Mouse (Mus musculus) limb, embryonic 15.5 days (tissue): ENCODE data around the gene Gpr82. TPM values are rescaled to one million over a fixed set of nuclear protein-coding genes. Genes with fewer than 3 reads are reported as not detected.

ENCODE experiments used
- ATAC-seq: fragments of 200-750 bp; cut with Nextera tagmentation; 2 replicates; pipeline ENCODE4 v1.8.0; 2017; ENCODE audit warnings: low read depth, moderate TSS enrichment; ENCODE audit not compliant: insufficient number of reproducible peaks, low FRiP score, low TSS enrichment
- H3K27ac ChIP-seq: fragments of 300-500 bp; sonication (generic); 2 replicates; pipeline ENCODE4 v1.5.1; 2015; ENCODE audit warnings: moderate library complexity, mild to moderate bottlenecking, inconsistent platforms
- H3K27me3 ChIP-seq: fragments of 300-500 bp; sonication (generic); 2 replicates; pipeline ENCODE4 v1.6.1; 2015; ENCODE audit warnings: inconsistent platforms
- H3K36me3 ChIP-seq: fragments of 300-500 bp; sonication (generic); 2 replicates; pipeline ENCODE4 v1.6.1; 2015; ENCODE audit warnings: inconsistent platforms
- H3K4me1 ChIP-seq: fragments of 300-500 bp; sonication (generic); 2 replicates; pipeline ENCODE4 v1.6.1; 2015; ENCODE audit warnings: inconsistent platforms
- H3K4me2 ChIP-seq: fragments of 300-500 bp; sonication (generic); 2 replicates; pipeline ENCODE4 v1.6.1; 2015; ENCODE audit warnings: mild to moderate bottlenecking, inconsistent platforms
- H3K4me3 ChIP-seq: fragments of 300-500 bp; sonication (generic); 2 replicates; pipeline ENCODE4 v1.5.1; 2015; ENCODE audit warnings: mild to moderate bottlenecking, inconsistent platforms
- H3K9ac ChIP-seq: fragments of 300-500 bp; sonication (generic); 2 replicates; pipeline ENCODE4 v1.6.1; 2015; ENCODE audit warnings: inconsistent platforms
- H3K9me3 ChIP-seq: fragments of 300-500 bp; sonication (generic); 2 replicates; pipeline ENCODE4 v1.6.1; 2016; ENCODE audit warnings: inconsistent platforms
- WGBS: fragments of 180-500 bp; shearing (Covaris S2); methylation state at CpG from one replicate; pipeline ENCODE4 v1.1.7; 2015; 5-methylcytosine and 5-hydroxymethylcytosine counted together
- polyA plus RNA-seq: library from polyadenylated mRNA; unstranded; fragments of >200 nt; fragmentation: Nextera tagmentation; extraction: Ambion mirVana; gene quantifications from 2 replicates; pipeline ENCODE4 v1.2.1, GENCODE M21; 2015

Gene Gpr82
- polyA plus RNA-seq, 1 experiment from 2014 or later: 0.41 TPM

DNA sequence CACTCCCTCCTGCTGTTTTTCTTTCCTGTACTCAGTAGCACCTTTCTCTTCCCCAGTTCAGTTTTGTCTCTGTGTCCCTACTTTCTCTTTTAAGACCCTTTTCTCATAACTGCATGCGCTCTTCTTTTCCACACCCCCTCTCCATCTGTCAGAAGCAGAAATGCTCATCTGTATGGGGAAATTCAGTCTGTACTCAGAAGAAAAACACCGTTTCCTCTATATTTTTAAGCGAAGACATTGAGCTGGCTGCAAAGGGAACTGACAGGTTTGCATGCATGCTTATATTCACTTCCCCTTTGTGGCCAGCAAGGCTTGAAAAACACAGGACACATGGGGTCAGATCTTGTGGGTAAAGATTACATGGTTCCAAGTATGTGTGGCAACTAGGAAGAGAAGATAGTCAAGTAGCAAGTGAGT is 6.2 kb upstream of the Gpr82 start:
- Histone ChIP-seq H3K4me1 (no peaks in the 10 kb centered on the region), H3K9me3 (no peaks in the 10 kb centered on the region), H3K27ac (no peak overlapping the region), H3K4me2 (no peak overlapping the region), H3K9ac (no peak overlapping the region), H3K4me3 (no peak overlapping the region), H3K27me3 (no peaks in the 10 kb centered on the region), H3K36me3 (no peaks in the 10 kb centered on the region)
- WGBS: 78% methylated on average over 3 of the region's 3 CpGs
- ATAC-seq: no peak

DNA sequence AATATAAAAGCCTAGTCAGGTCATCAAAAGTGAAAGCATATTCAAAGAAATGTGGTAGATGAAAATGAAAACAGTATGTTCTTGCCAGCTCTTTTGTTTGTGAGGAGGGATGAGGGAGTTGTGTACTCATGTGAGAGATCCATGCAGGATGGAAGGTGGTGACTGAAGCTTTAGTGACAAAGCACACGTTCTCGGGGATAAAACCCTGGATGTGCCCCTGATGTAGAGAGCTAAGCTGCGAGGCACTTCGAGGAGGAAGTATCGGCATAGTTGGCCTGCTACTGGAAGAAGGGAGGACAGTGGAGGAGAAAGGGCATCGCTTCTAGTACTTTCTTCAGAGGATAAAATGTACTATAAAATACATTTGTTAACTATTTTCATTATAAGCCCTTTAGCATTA is 5.3 kb upstream of the Gpr82 start:
- no peak overlapping the region for H3K4me3 ChIP-seq
- H3K9me3 ChIP-seq: no peaks in the 10 kb centered on the region
- no peak overlapping the region for H3K27ac ChIP-seq
- no peaks in the 10 kb centered on the region for H3K36me3 ChIP-seq
- no peaks in the 10 kb centered on the region for H3K4me1 ChIP-seq
- no peak overlapping the region for H3K4me2 ChIP-seq
- 61% methylated on average over 6 of the region's 6 CpGs for WGBS
- no peak for ATAC-seq
- no peaks in the 10 kb centered on the region for H3K27me3 ChIP-seq
- no peak overlapping the region for H3K9ac ChIP-seq

DNA sequence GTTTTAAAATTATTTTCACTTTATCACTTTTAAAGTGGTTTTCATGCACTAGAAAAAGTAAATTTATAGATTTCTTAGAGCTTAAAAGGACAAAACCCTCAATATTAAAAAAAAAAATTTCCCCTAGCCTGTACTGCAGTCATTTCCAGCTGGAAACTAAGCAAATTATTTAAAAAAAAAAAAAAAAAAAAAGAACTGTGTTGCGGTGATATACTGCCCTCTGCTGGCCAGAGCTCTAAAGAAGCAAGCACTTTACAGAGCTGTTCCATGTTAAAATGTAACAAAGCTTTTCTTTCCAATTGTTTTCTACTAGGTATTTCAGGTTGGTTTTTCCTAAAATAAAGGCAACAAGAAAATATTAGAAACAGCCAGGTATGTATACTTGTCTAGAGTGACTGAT is 4.4 kb upstream of the Gpr82 start:
- no peaks in the 10 kb centered on the region for H3K4me1 ChIP-seq
- H3K27ac ChIP-seq: no peak overlapping the region
- H3K36me3 ChIP-seq: no peaks in the 10 kb centered on the region
- no peak overlapping the region for H3K9ac ChIP-seq
- no peak for ATAC-seq
- no peak overlapping the region for H3K4me3 ChIP-seq
- WGBS: 10% methylated on average over 1 of the region's 1 CpGs
- no peak overlapping the region for H3K4me2 ChIP-seq
- no peaks in the 10 kb centered on the region for H3K27me3 ChIP-seq
- no peaks in the 10 kb centered on the region for H3K9me3 ChIP-seq

DNA sequence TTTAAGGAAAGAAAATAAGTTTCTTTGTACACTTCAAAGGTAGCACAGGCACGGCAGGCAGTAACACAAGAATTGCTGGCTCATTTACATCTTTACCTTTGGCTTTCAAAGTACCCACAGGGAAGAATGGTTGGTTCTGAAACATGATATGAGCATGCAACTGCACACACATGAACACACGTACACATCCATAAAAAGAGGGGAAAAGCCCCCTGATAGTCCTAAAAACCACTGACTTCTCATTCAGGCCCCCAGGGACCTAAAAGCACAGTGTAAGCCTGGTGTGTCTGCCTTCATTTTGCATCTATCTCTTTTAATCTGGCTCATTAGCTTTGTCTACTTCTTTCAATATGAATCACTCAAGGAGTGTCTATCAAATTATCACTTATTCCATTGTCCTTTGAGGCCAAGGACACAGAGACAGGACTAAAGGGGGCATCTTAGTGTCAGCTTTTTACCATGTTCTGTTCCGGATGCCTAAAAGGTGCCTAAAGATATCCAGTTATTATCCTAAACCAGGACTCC is 2.5 kb upstream of the Gpr82 start:
- H3K36me3 ChIP-seq: no peaks in the 10 kb centered on the region

DNA sequence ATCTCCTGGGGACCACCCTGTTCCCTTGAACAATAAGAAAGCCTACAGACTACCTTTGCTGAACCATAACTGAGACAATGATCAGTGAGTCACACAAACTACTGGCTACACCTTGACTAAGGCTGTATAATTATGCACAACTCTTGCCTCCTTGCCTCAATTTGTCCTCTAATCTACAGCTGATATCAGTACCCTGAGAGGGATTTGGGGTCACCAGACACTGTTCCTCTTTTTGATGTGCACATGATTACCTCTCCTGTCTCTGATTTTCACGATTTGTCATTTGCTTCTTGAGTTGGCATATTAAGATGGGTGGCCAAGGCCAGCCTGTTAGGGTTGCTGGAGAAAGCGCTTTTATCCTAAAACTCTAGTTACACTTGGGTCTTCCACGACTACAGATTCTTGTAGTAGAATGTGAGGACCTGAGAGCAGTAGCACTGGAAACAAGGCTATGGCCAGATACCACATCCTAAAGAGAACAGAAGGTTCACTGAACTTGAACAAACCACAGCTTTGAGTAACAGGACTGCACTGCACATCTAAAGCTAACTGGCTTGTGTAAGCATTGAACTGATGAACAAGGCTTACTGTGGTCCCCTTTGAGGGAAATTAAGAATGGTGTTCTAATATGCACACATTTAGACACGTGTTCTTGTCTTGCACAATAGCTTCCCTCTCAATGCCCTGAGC is 1.8 kb upstream of the Gpr82 start:
- Histone ChIP-seq H3K4me2 (no peak overlapping the region), H3K4me3 (no peak overlapping the region), H3K36me3 (no peaks in the 10 kb centered on the region), H3K9me3 (no peaks in the 10 kb centered on the region), H3K27me3 (no peaks in the 10 kb centered on the region), H3K27ac (no peak overlapping the region), H3K4me1 (no peaks in the 10 kb centered on the region), H3K9ac (no peak overlapping the region)
- ATAC-seq: no peak
- WGBS: 71% methylated on average over 4 of the region's 4 CpGs

More for the DNA sequence above, 2.5 kb upstream of the Gpr82 start:
- Histone ChIP-seq H3K4me2 (no peak overlapping the region), H3K4me3 (no peak overlapping the region), H3K27me3 (no peaks in the 10 kb centered on the region), H3K4me1 (no peaks in the 10 kb centered on the region), H3K9ac (no peak overlapping the region), H3K27ac (no peak overlapping the region), H3K9me3 (no peaks in the 10 kb centered on the region)
- 60% methylated on average over 3 of the region's 3 CpGs for WGBS
- no peak for ATAC-seq

DNA sequence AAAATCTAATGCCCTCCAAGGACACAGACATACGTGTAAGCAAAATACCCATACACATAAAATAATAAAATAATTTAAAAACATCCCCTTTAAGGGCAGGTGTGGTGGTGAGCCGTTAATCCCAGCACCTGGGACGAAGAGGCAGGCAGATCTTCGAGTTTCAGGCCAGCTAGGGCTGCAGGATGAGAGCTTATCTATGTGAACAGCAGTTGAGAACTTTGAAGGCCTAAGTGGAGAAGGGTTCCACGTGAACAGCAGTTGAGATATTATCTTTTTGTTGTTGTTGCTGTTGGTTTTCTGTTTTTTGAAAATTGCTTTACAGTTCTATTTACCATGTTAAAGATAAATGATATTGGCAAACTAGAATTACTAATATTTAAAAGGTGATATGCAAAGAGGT is 7.7 kb downstream of the Gpr82 start:
- no peak for ATAC-seq
- H3K9ac ChIP-seq: no peak overlapping the region
- no peak overlapping the region for H3K4me3 ChIP-seq
- H3K36me3 ChIP-seq: no peaks in the 10 kb centered on the region
- H3K27ac ChIP-seq: no peak overlapping the region
- 75% methylated on average over 5 of the region's 5 CpGs for WGBS
- H3K27me3 ChIP-seq: no peaks in the 10 kb centered on the region
- H3K4me1 ChIP-seq: no peaks in the 10 kb centered on the region
- no peaks in the 10 kb centered on the region for H3K9me3 ChIP-seq
- H3K4me2 ChIP-seq: no peak overlapping the region

DNA sequence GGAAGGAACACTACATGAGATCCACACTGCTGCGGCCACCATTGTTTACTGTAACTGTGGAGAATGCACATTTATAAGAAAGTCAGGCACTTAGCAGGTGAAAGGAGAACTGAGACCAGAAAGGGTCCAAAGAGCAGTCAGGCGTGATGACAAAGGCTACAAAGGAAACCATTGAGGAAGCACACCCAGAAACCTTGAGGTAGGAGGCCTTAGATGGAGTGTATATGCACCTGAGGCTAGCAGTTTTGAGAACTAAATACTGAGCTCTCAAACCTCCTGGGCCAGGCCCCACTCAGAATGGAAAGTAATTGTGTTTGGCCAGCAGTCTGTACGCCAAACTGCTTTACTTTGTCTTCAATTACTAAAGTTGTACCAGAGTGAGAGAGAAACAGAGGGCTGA is 9.2 kb downstream of the Gpr82 start:
- no peaks in the 10 kb centered on the region for H3K9me3 ChIP-seq
- no peak for ATAC-seq
- no peaks in the 10 kb centered on the region for H3K36me3 ChIP-seq
- H3K4me1 ChIP-seq: no peaks in the 10 kb centered on the region
- H3K4me3 ChIP-seq: no peak overlapping the region
- H3K4me2 ChIP-seq: no peak overlapping the region
- whole genome bisulfite sequencing: 84% methylated on average over 3 of the region's 3 CpGs
- H3K9ac ChIP-seq: no peak overlapping the region
- H3K27me3 ChIP-seq: no peaks in the 10 kb centered on the region
- no peak overlapping the region for H3K27ac ChIP-seq

DNA sequence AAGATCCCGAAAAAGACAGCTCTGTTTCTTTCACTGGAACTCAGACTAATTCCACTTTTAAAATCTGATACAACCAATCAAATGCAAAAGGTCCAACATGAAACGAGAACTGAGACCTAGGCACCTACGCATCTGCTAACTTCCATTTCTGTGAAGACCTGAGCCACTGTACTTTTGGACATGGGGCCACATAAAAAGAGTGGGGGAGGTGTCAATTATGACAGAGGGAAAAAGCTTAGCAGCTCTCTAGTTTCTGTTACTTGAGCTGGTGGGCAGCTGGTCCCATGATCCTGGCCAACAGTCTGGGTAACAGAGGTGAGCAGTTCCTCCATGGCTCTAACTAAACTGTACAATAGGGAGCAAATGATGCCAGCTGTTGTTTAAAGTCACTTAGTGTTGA is 11.8 kb downstream of the Gpr82 start:
- H3K4me2 ChIP-seq: no peak overlapping the region
- no peak overlapping the region for H3K27ac ChIP-seq
- no peak overlapping the region for H3K4me3 ChIP-seq
- WGBS: 80% methylated on average over 3 of the region's 3 CpGs
- no peak for ATAC-seq
- no peaks in the 10 kb centered on the region for H3K4me1 ChIP-seq
- H3K36me3 ChIP-seq: no peaks in the 10 kb centered on the region
- H3K9ac ChIP-seq: no peak overlapping the region
- H3K9me3 ChIP-seq: no peaks in the 10 kb centered on the region
- no peaks in the 10 kb centered on the region for H3K27me3 ChIP-seq

DNA sequence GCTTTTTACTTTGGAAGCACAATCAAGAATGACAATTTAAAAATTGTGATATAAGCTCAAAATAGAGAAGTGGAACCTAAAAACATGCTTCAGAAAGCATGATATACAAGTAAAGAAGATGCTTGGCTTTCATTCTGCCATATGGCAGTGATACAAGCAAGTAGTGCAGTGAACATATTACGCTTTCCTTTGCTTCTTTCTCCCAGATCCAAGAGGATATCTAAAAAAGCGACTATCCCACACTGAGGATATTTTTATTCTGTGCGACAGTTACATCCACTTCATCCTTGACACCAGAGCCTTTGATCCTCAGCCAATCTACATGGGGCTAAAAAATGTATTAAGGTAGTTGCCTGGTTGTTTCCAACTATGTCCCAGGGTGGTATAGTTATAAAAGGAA is 20.6 kb downstream of the Gpr82 start:
- ATAC-seq: no peak
- no peaks in the 10 kb centered on the region for H3K27me3 ChIP-seq
- 84% methylated on average over 3 of the region's 3 CpGs for WGBS

DNA sequence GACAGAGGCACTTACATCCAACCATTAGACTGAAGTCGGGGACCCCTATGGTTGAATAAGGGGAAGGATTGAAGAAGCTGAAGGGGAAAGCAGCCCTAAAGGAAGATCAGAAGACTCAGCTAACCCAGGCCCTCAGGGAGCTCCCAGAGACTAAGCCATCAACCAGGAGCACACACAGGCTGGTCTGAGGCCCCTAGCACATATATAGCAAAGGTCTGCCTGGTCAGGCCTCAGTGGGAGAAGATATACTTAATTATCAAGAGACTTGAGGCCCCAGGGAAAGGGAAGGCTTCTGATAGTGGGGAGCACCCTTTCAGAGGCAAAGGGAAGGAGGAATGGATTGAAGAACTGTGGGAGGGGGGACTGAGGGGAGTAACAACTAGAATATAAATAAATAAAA is 25.4 kb downstream of the Gpr82 start:
- no peaks in the 10 kb centered on the region for H3K9me3 ChIP-seq
- no peak overlapping the region for H3K4me3 ChIP-seq
- no peaks in the 10 kb centered on the region for H3K4me1 ChIP-seq
- no peak overlapping the region for H3K4me2 ChIP-seq
- no peaks in the 10 kb centered on the region for H3K36me3 ChIP-seq
- no peak for ATAC-seq
- H3K27me3 ChIP-seq: no peaks in the 10 kb centered on the region
- H3K27ac ChIP-seq: no peak overlapping the region
- H3K9ac ChIP-seq: no peak overlapping the region
- WGBS: 95% methylated on average over 1 of the region's 1 CpGs

More for the DNA sequence above, 20.6 kb downstream of the Gpr82 start:
- no peak overlapping the region for H3K27ac ChIP-seq
- H3K4me2 ChIP-seq: no peak overlapping the region
- H3K4me3 ChIP-seq: no peak overlapping the region
- H3K4me1 ChIP-seq: no peaks in the 10 kb centered on the region
- H3K9ac ChIP-seq: no peak overlapping the region
- no peaks in the 10 kb centered on the region for H3K36me3 ChIP-seq
- no peaks in the 10 kb centered on the region for H3K9me3 ChIP-seq

DNA sequence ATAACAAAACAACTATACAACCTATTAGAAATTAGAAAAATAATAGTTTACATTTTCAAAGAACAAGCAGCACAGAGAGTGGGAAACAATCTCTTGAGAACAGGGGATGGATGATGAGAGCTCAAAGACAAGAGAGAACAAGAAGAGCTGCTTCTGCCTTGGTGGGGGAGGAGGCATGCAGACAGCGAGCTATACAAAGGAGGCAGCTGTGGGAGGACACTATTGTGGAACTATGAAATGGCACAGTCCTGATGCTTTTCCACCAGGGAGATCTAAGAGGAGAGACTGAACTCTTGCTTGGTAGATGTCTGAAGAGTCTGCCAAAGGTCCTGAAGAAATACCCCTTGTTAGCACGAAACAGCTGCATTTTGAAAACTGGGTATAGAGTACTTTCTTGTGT is 27.2 kb downstream of the Gpr82 start:
- H3K27ac ChIP-seq: no peak overlapping the region
- no peaks in the 10 kb centered on the region for H3K4me1 ChIP-seq
- no peaks in the 10 kb centered on the region for H3K9me3 ChIP-seq
- no peak overlapping the region for H3K9ac ChIP-seq
- no peaks in the 10 kb centered on the region for H3K36me3 ChIP-seq
- WGBS: 74% methylated on average over 2 of the region's 2 CpGs
- H3K27me3 ChIP-seq: no peaks in the 10 kb centered on the region
- no peak overlapping the region for H3K4me2 ChIP-seq
- ATAC-seq: no peak
- H3K4me3 ChIP-seq: no peak overlapping the region

DNA sequence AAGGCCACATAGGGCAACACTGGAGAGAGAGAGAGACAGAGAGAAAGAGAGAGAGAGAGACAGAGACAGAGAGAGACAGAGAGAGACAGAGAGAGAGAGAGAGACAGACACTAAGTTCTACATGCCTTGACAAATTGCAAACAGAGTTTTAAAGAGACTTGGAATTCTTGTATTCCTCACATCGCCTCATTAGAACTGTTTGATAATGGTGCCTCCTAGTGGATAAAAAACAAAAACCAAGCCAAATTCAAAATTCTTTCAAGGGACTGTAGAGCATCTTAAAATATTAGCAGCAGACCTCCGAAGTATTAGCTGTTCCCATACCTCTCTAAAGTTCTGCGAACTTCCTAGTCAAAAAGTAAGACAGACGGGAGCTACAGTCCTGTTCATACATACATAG is 30.7 kb downstream of the Gpr82 start:
- H3K9ac ChIP-seq: no peak overlapping the region
- no peak overlapping the region for H3K4me3 ChIP-seq
- no peaks in the 10 kb centered on the region for H3K27me3 ChIP-seq
- WGBS: 87% methylated on average over 4 of the region's 4 CpGs
- H3K36me3 ChIP-seq: no peaks in the 10 kb centered on the region
- no peak overlapping the region for H3K27ac ChIP-seq
- no peaks in the 10 kb centered on the region for H3K9me3 ChIP-seq
- H3K4me1 ChIP-seq: no peaks in the 10 kb centered on the region
- ATAC-seq: no peak
- H3K4me2 ChIP-seq: no peak overlapping the region

DNA sequence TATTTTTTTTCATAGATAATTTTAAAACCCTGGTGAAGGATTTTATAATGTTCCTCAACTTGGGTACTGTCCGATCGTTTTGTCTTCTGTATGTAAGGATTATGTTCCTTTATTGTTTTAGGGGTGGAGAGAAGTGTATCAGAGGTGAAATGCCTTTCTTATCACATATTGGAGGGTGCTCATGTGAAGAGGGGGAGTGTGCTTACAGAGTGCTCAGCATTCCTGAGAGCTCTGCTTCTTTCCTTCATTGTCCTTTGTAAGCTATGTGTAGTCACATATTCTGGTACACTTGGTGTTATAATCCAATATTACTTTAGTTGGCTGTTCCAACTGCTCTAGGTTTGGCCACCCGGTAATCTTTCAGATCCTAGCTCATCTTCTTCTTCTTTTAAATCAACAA is 39.5 kb downstream of the Gpr82 start:
- H3K4me2 ChIP-seq: no peak overlapping the region
- H3K36me3 ChIP-seq: no peaks in the 10 kb centered on the region
- H3K9ac ChIP-seq: no peak overlapping the region
- no peak for ATAC-seq
- 95% methylated on average over 3 of the region's 3 CpGs for WGBS
- no peaks in the 10 kb centered on the region for H3K4me1 ChIP-seq
- no peak overlapping the region for H3K27ac ChIP-seq
- no peak overlapping the region for H3K4me3 ChIP-seq
- H3K27me3 ChIP-seq: no peaks in the 10 kb centered on the region
- no peaks in the 10 kb centered on the region for H3K9me3 ChIP-seq
